Mouse (Mus musculus): ENCODE measurements around the gene Gm5152. TPM values are rescaled to one million over a fixed set of nuclear protein-coding genes. Genes with fewer than 3 reads are reported as not detected.

Gene Gm5152
- under 1 TPM in 1 of 2 experiments, not detected in 1; 0.52 TPM for polyA plus RNA-seq (2017; shearing (Covaris generic))

GRCm38 (mm10) chr5:10246426-10246825 is at the start of gene Gm5152:
TSS of gene Gm5152 (minus strand) at chr5:10246526.

Measured in activated CD4-positive, CD25-positive, alpha-beta regulatory T cell (primary cell).